Mouse (Mus musculus) intestine, embryonic 15.5 days (tissue): Measurements from ENCODE around the gene Aqp5. TPM values are rescaled to one million over a fixed set of nuclear protein-coding genes. Genes with fewer than 3 reads are reported as not detected.

ENCODE experiments used
- ATAC-seq: fragments of 200-750 bp; cut with Nextera tagmentation; 2 replicates; pipeline ENCODE4 v1.8.0; 2017; ENCODE audit warnings: moderate TSS enrichment, moderate library complexity
- H3K27ac ChIP-seq: fragments of 300-500 bp; sonication (generic); 2 replicates; pipeline ENCODE4 v1.5.1; 2015; ENCODE audit warnings: mild to moderate bottlenecking, inconsistent platforms
- H3K27me3 ChIP-seq: fragments of 300-500 bp; sonication (generic); replicated peaks from 2 replicates; pipeline ENCODE4 v1.6.1; 2015; ENCODE audit warnings: inconsistent platforms
- H3K36me3 ChIP-seq: fragments of 300-500 bp; sonication (generic); 2 replicates; pipeline ENCODE4 v1.6.1; 2015; ENCODE audit warnings: inconsistent platforms
- H3K4me1 ChIP-seq: fragments of 300-500 bp; sonication (generic); replicated peaks from 2 replicates; pipeline ENCODE4 v1.6.1; 2015; ENCODE audit warnings: inconsistent platforms
- H3K4me2 ChIP-seq: fragments of 300-500 bp; sonication (generic); replicated peaks from 2 replicates; pipeline ENCODE4 v1.6.1; 2015; ENCODE audit warnings: mild to moderate bottlenecking, inconsistent platforms
- H3K4me3 ChIP-seq: fragments of 300-500 bp; sonication (generic); replicated peaks from 2 replicates; pipeline ENCODE4 v1.5.1; 2015; ENCODE audit warnings: inconsistent platforms
- H3K9ac ChIP-seq: fragments of 300-500 bp; sonication (generic); 2 replicates; pipeline ENCODE4 v1.6.1; 2015; ENCODE audit warnings: inconsistent platforms
- H3K9me3 ChIP-seq: fragments of 300-500 bp; sonication (generic); 2 replicates; pipeline ENCODE4 v1.6.1; 2016; ENCODE audit warnings: inconsistent platforms
- WGBS: fragments of 180-500 bp; shearing (Covaris S2); methylation state at CpG from one replicate; pipeline ENCODE4 v1.1.7; 2015; 5-methylcytosine and 5-hydroxymethylcytosine counted together
- polyA plus RNA-seq: library from polyadenylated mRNA; unstranded; fragments of >200 nt; fragmentation: Nextera tagmentation; extraction: Ambion mirVana; gene quantifications from 2 replicates; pipeline ENCODE4 v1.2.1, GENCODE M21; 2015

Gene Aqp5
- polyA plus RNA-seq, 1 experiment from 2014 or later: 0.65 TPM

DNA sequence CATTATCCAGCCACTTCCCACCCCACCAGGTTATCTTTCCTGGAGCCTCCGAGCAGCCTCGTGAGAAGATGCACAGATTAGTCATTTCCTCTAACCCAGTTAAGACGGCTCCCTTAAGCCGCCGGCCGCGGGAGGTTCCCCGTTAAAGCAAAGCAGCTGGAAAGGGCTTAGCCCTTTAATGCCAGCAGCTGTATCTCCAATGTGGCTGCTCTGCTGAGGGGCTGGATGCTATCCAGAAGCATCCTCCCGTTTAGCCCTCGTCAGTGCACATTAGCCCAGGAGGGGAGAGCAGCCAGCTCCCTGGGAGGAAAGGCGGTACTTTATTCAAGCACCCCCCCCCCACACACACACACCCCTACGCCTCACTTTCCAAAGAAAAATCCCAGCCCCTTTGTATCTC is 24.2 kb downstream of the Aqp5 start:
- no peak overlapping the region for H3K9ac ChIP-seq
- WGBS: 3% methylated on average over 12 of the region's 12 CpGs
- 0 out of 2 replicates have a peak overlapping the region, but pooled peaks have one; percentile 18 for H3K27ac ChIP-seq

DNA sequence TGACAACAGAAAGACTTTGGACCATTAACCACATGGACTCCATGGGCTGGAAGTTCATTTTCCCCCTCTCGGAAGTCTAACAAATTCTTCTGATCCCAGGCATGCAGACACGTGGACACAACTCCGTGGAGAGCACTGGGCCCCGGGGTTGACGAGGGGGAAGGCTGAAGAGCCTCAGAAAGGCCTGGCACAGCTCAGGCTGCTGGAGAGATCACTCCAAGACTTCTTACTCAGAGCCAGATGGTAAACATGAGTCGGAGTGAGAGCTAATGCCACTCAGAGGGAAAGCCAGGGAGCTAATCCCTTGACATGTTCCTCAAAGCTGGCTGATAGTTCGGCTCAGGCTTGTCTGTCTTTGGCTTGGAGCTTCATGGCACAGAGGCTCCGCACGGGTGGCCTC is 24.7 kb downstream of the Aqp5 start:
- no peak overlapping the region for H3K9ac ChIP-seq
- no peak overlapping the region for H3K4me3 ChIP-seq
- peaks cover 15% of the 10 kb centered on the region for H3K4me1 ChIP-seq
- WGBS: 36% methylated on average over 9 of the region's 9 CpGs
- H3K4me2 ChIP-seq: no peak overlapping the region
- H3K27me3 ChIP-seq: no peaks in the 10 kb centered on the region
- 0 out of 2 replicates have a peak overlapping the region, but pooled peaks have one; percentile 18 for H3K27ac ChIP-seq
- H3K36me3 ChIP-seq: 0 out of 2 replicates have a peak, but pooled peaks cover 4% of the 10 kb centered on the region
- H3K9me3 ChIP-seq: no peaks in the 10 kb centered on the region
- 0 out of 2 replicates have a peak, but pooled peaks have one; percentile 33 for ATAC-seq

More for the DNA sequence above, 24.2 kb downstream of the Aqp5 start:
- H3K36me3 ChIP-seq: 0 out of 2 replicates have a peak, but pooled peaks cover 1% of the 10 kb centered on the region
- H3K27me3 ChIP-seq: no peaks in the 10 kb centered on the region
- peak overlapping the region; percentile 22; the same call in 1 of the 2 replicates for H3K4me2 ChIP-seq
- no peaks in the 10 kb centered on the region for H3K9me3 ChIP-seq
- H3K4me1 ChIP-seq: peaks cover 15% of the 10 kb centered on the region
- ATAC-seq: peak; percentile 67
- H3K4me3 ChIP-seq: no peak overlapping the region

DNA sequence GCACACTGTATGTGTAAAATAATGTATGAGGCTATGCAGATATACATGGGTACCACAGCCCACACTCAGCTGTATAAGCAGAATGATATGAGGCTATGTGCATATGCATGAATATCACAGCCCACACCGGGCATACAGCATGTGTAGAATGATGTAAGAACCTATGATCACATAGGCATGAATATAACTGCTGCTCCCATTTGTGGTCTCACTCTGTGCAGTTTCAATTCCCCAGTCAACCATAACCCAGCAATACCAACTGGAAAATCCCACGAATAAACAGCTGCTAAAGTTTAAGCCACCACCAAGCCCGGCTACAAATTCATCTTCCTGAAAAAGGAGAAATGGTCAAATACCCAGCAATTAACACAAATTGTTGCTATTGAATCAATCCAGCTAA is 28.0 kb downstream of the Aqp5 start:
- whole genome bisulfite sequencing: 85% methylated on average over 3 of the region's 3 CpGs
- Histone ChIP-seq H3K27ac (no peak overlapping the region), H3K4me1 (peaks cover 15% of the 10 kb centered on the region), H3K36me3 (peaks cover 13% of the 10 kb centered on the region), H3K27me3 (no peaks in the 10 kb centered on the region), H3K9ac (no peak overlapping the region), H3K4me3 (no peak overlapping the region), H3K9me3 (no peaks in the 10 kb centered on the region), H3K4me2 (no peak overlapping the region)
- ATAC-seq: no peak

DNA sequence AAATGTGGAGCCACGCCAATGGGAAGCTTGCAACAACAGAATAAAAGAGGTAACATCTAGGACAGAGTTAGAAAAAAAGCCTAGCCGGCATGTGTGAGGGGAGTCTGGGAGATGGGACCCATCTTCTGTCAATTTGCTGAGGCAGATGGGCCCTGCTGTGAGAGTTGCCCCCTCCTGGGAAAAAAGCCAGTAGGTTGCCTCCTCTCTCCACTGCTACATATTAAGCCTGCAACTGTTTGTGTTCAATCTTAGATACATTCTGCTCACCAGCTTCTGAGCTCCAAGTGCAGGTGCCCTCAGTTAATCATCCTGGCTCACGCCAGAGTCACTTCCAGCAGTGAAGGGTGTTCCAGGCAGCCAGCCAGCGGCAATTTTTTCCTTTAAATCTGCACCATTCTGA is 29.2 kb downstream of the Aqp5 start:
- Histone ChIP-seq H3K4me3 (no peak overlapping the region), H3K9me3 (no peaks in the 10 kb centered on the region), H3K36me3 (peaks cover 22% of the 10 kb centered on the region), H3K27ac (no peak overlapping the region), H3K4me1 (peaks cover 9% of the 10 kb centered on the region), H3K27me3 (no peaks in the 10 kb centered on the region), H3K9ac (no peak overlapping the region), H3K4me2 (no peak overlapping the region)
- 69% methylated on average over 4 of the region's 4 CpGs for WGBS
- no peak for ATAC-seq

DNA sequence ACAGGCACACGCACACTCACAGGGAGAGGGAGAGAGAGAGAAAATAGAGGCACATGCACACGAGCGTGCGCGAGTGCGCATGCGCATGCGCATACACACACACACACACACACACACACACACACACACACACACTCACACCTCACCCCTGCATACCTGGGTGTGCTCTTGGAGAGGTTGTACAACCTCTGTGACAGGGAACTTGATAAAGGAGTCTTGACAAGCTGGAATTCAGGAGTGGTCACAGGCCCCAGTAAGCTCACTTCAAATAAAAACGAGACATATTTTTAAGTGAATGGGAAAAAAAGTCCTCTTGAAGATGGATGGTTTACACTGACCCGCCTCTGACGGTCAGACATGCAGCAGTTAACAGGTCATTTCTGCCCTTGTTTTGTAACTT is 31.5 kb downstream of the Aqp5 start:
- Histone ChIP-seq H3K4me2 (no peak overlapping the region), H3K9ac (no peak overlapping the region), H3K4me3 (no peak overlapping the region), H3K27me3 (no peaks in the 10 kb centered on the region), H3K9me3 (no peaks in the 10 kb centered on the region), H3K4me1 (no peaks in the 10 kb centered on the region), H3K36me3 (peaks cover 40% of the 10 kb centered on the region), H3K27ac (no peak overlapping the region)
- 91% methylated on average over 11 of the region's 11 CpGs for WGBS
- no peak for ATAC-seq

DNA sequence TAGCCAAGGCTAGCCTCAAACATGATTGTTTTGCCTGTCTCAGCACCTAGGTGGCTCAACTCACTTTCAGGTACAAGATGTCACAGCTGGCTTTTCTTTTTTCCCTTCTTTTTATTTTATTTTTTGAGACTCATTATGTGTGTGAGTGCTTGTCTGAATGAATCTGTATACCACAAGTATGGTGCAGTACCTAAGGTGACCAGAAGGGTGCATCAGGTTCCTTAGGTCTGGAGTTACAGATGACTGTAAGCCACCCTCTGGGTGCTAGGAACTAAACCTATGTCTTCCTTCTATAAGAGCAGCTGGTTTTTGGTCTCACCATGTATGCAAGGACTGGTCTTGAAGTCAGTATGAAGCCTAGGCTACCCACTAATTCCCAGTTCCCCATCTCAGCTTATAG is 41.0 kb downstream of the Aqp5 start:
- peaks cover 66% of the 10 kb centered on the region for H3K36me3 ChIP-seq

DNA sequence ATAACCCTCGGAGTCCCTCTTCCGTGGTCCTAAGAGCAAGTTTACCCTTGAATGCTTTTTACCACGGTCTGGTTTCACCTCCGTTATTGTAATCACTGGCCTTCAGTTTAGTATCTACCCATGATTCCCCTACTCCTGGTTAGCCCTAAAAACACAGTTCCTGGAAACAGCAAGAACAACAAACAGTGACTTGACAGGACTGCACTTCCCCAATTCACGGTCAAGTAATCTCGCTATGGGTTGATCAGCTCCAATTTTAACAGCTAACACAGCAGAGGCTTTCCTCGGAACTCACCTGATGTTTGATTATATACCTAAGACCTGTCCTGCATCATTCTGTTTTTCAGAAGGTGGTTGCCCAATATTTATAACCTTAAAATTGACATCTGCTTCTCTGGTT is 44.1 kb downstream of the Aqp5 start:
- H3K36me3 ChIP-seq: peaks cover 62% of the 10 kb centered on the region
- no peaks in the 10 kb centered on the region for H3K27me3 ChIP-seq
- 90% methylated on average over 7 of the region's 7 CpGs for WGBS
- H3K9me3 ChIP-seq: no peaks in the 10 kb centered on the region
- H3K9ac ChIP-seq: no peak overlapping the region
- no peak overlapping the region for H3K4me2 ChIP-seq
- no peak overlapping the region for H3K4me3 ChIP-seq
- H3K4me1 ChIP-seq: no peaks in the 10 kb centered on the region
- ATAC-seq: no peak
- H3K27ac ChIP-seq: no peak overlapping the region

More for the DNA sequence above, 41.0 kb downstream of the Aqp5 start:
- Histone ChIP-seq H3K9ac (no peak overlapping the region), H3K4me1 (no peaks in the 10 kb centered on the region), H3K27ac (no peak overlapping the region), H3K4me3 (no peak overlapping the region), H3K9me3 (no peaks in the 10 kb centered on the region), H3K27me3 (no peaks in the 10 kb centered on the region), H3K4me2 (no peak overlapping the region)
- ATAC-seq: no peak

DNA sequence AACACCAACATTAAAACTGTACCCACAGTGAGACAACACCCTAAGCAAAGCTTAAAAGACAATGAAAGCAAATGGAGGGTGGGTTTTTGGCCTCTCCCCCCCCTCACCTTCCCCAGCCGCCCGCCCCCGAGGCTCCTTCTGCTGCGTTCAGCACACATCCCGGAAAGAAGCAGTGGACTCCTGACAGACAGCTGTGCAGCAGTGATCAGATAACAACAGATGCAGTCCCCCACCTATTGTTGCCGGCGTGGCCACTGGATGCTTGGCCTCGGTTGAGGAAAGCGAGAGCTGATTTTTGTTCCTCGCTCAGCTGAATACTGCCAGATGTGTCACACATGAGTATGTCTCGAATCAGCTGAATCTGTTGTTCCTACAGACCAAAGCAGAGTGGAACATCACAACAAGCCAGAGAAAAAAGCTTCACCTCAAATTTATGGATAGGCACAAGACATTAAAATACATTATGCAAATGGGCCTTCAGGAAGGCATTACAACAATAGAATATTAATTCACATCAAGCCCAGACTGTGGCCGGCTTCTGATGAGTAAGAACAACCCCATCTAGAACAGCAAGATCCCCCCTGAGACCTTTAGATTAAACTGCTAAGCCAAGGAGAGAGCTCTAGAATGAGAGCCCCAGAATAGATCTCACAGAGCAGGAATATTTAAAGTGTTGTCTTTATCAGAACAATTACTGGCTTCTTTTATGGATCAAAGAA is 47.0 kb downstream of the Aqp5 start:
- no peak for ATAC-seq
- Histone ChIP-seq H3K4me2 (no peak overlapping the region), H3K9me3 (no peaks in the 10 kb centered on the region), H3K36me3 (peaks cover 41% of the 10 kb centered on the region), H3K9ac (no peak overlapping the region), H3K4me1 (no peaks in the 10 kb centered on the region), H3K4me3 (no peak overlapping the region), H3K27me3 (no peaks in the 10 kb centered on the region), H3K27ac (no peak overlapping the region)
- WGBS: 92% methylated on average over 12 of the region's 12 CpGs

DNA sequence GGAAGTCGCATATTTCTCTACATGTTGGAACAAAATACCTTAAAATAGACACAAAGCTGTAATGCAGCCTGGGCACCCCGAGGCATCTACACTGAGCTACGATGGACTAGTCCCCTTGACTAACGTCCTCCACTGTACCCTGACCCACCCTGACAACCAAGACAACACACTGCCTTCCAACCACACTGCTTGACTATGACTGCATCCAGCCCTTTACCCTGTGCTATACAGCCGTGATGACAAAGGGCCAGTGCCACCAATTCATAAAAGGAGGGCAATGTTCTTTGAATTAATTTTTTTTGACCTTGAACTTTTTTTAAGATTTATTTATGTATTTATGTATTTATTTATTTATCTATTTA is 47.5 kb downstream of the Aqp5 start:
- no peak overlapping the region for H3K4me3 ChIP-seq
- no peak overlapping the region for H3K4me2 ChIP-seq
- peaks cover 39% of the 10 kb centered on the region for H3K36me3 ChIP-seq
- 96% methylated on average over 5 of the region's 5 CpGs for WGBS
- no peak overlapping the region for H3K27ac ChIP-seq
- no peak for ATAC-seq
- no peak overlapping the region for H3K9ac ChIP-seq
- H3K9me3 ChIP-seq: no peaks in the 10 kb centered on the region
- H3K4me1 ChIP-seq: no peaks in the 10 kb centered on the region
- H3K27me3 ChIP-seq: no peaks in the 10 kb centered on the region

DNA sequence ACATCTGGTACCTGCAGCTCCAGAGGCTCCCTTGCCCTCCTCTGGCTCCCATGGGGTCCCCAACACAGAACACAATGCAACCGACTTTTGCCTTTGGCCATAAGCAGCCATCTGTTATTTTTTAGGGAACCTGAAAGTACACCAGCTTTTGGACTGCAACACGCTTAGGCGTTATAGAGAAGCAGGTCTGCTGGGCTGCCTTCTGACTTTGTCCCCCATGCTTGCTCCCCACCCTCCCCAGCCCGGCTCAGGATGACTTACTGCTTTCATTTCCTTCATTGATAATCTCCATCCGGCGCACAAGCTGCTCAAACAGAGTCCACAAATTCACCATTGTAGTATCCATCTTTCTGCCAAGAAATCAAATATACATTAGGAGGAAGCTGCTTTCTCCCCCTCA is 52.0 kb downstream of the Aqp5 start:
- no peak overlapping the region for H3K4me3 ChIP-seq
- ATAC-seq: no peak
- no peaks in the 10 kb centered on the region for H3K9me3 ChIP-seq
- no peaks in the 10 kb centered on the region for H3K27me3 ChIP-seq
- WGBS: 80% methylated on average over 6 of the region's 6 CpGs
- no peak overlapping the region for H3K27ac ChIP-seq
- H3K9ac ChIP-seq: no peak overlapping the region
- no peak overlapping the region for H3K4me2 ChIP-seq
- H3K4me1 ChIP-seq: peaks cover 12% of the 10 kb centered on the region
- peaks cover 10% of the 10 kb centered on the region; the same call in 1 of the 2 replicates for H3K36me3 ChIP-seq

DNA sequence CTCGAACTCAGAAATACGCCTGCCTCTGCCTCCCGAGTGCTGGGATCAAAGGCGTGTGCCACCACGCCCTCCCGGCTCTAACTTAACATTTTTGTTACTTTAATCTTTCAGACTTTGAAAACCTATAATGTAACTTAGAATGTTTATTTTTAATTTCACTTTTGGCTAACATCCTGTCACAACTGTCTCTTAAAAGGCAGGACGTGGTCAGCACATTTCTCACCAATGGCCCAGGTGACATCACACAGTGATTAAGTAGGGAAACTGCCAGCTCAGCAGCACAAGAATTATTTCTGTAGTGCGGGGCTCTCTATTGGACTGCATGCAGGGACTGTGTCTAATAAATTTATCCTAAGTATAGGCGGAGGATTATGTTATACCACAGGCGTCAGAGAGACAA is 53.2 kb downstream of the Aqp5 start:
- H3K36me3 ChIP-seq: peaks cover 5% of the 10 kb centered on the region; the same call in 1 of the 2 replicates
- no peak for ATAC-seq
- H3K4me2 ChIP-seq: no peak overlapping the region

More for the DNA sequence above, 53.2 kb downstream of the Aqp5 start:
- H3K9me3 ChIP-seq: no peaks in the 10 kb centered on the region
- no peak overlapping the region for H3K4me3 ChIP-seq
- H3K4me1 ChIP-seq: peaks cover 20% of the 10 kb centered on the region
- H3K27ac ChIP-seq: no peak overlapping the region
- H3K9ac ChIP-seq: no peak overlapping the region
- H3K27me3 ChIP-seq: no peaks in the 10 kb centered on the region
- 79% methylated on average over 10 of the region's 10 CpGs for WGBS
